In genomic region chr7:140320558-140320957, GRCm38 (mm10) we compare ENCODE assay signal across 35 mouse cellular contexts. TPM values are rescaled to one million over a fixed set of nuclear protein-coding genes. Genes with fewer than 3 reads are reported as not detected.
A peak's percentile ranks its signal among the peaks of the same experiment; 100 is the strongest.
DNase-seq lines count a peak whose midpoint lies in the region; TF ChIP-seq lines count a peak whose summit lies in the region.
"Had no signal": no experiment of that assay in that cellular context is flagged by ENCODE, and none has a peak within 500 bp of the region (broad histone marks: within the 10 kb centered on the region; RNA-seq: fewer than 3 reads in every experiment).

TSS of gene Olfr525 (plus strand) at chr7:140320858.

- no peaks in the 10 kb centered on the region for H3K36me3 ChIP-seq in thymus, adult 2 months (ENCODE audit: control insufficient read depth, insufficient read depth, low read length)
- H3K36me3 ChIP-seq: embryonic facial prominence, embryonic 10.5 days; embryonic facial prominence, embryonic 13.5 days had no signal

- peak; percentile 29 for DNase-seq in heart, adult 11 months
- DNase-seq in heart, postnatal 25 days (ENCODE audit: low spot score): no peak
- DNase-seq in thymus, adult 2 months: no peak
- no peak for DNase-seq in thymus, postnatal 36 days
- DNase-seq in thymus, postnatal 4 days: peak; percentile 19
- DNase-seq in thymus, postnatal 14 days: no peak
- DNase-seq in cerebellum, postnatal 25 days: no peak
- no peak for DNase-seq in gastrocnemius, adult 18-20 months (ENCODE audit: low spot score)
- DNase-seq: adrenal gland, adult 2 months; adrenal gland, postnatal 14 days; cerebellum, adult 11 months; cerebellum, adult 2 months; cerebellum, adult 9-11 months; cerebellum, postnatal 36 days; embryo, embryonic 11 days; gastrocnemius, postnatal 25 days; heart, adult 2 months; heart, postnatal 4 days had no signal

- no peak for TF ChIP-seq POLR2A in thymus, adult 2 months (IDR thresholded peaks at IDR 0.05; ENCODE audit: control insufficient read depth, extremely low read depth, insufficient read depth, low read length, poor library complexity)

- WGBS in thymus, adult 2 months: 74% methylated on average over 1 of the region's 1 CpGs

- TF ChIP-seq CTCF in thymus, adult 2 months (IDR thresholded peaks at IDR 0.05; ENCODE audit: borderline replicate concordance, control insufficient read depth, extremely low read depth, insufficient read depth, low read length, poor library complexity): no peak

- intact Hi-C loops in heart, postnatal 25 days (cut with DNase I): no loop called here

- H3K27me3 ChIP-seq in thymus, adult 2 months (ENCODE audit: control insufficient read depth, insufficient read depth, low read length): no peaks in the 10 kb centered on the region
- H3K27me3 ChIP-seq: embryonic facial prominence, embryonic 13.5 days; forebrain, embryonic 13.5 days had no signal

- H3K27ac ChIP-seq in thymus, adult 2 months (ENCODE audit: control insufficient read depth, insufficient read depth, low read length): peak within 1 kb of the TSS; percentile 11; the same call in 1 of the 2 replicates
- H3K27ac ChIP-seq: embryonic facial prominence, embryonic 10.5 days; embryonic facial prominence, embryonic 13.5 days; forebrain, embryonic 13.5 days; heart, adult 2 months; hindbrain, embryonic 14.5 days; hindbrain, postnatal 0 days had no signal

- H3K4me1 ChIP-seq in thymus, adult 2 months (replicated peaks; ENCODE audit: control insufficient read depth, insufficient read depth, low read length): peaks cover 22% of the 10 kb centered on the region
- H3K4me1 ChIP-seq: embryonic facial prominence, embryonic 10.5 days; embryonic facial prominence, embryonic 13.5 days; forebrain, embryonic 13.5 days had no signal

- H3K4me3 ChIP-seq in thymus, adult 2 months (ENCODE audit: control insufficient read depth, insufficient read depth, low read length): no peak within 1 kb of the TSS
- H3K4me3 ChIP-seq: embryonic facial prominence, embryonic 10.5 days; embryonic facial prominence, embryonic 13.5 days; erythroblast, embryonic 14.5 days; forebrain, embryonic 13.5 days; heart, adult 2 months had no signal

RNA-seq across cellular contexts. Expression of gene Olfr525, which starts in this region (rescaled TPM):
- not detected for total RNA-seq in heart, postnatal 25 days (2021)
- polyA plus RNA-seq in thymus, adult 2 months (2012; rRNA removed): 0.03 and 0.16 TPM in 2 replicates
- total RNA-seq in gastrocnemius, adult 18-20 months (2021): not detected
- total RNA-seq: adrenal gland, adult 2 months; adrenal gland, postnatal 14 days; adrenal gland, postnatal 4 days; gastrocnemius, adult 8-10 months; gastrocnemius, postnatal 25 days; heart, adult 2 months; heart, postnatal 4 days; hindbrain, postnatal 0 days; MEL had no signal
- polyA plus RNA-seq: adrenal gland, adult 2 months; cerebellum, adult 2 months; cortical plate, adult 2 months; embryonic facial prominence, embryonic 10.5 days; embryonic facial prominence, embryonic 13.5 days; erythroblast, embryonic 14.5 days; forebrain, embryonic 13.5 days; forebrain, embryonic 16.5 days; gonadal fat pad, adult 2 months; heart, adult 2 months; heart, embryonic 11.5 days; heart, embryonic 14.5 days; heart, postnatal 0 days; hindbrain, embryonic 11.5 days; hindbrain, embryonic 14.5 days; hindbrain, postnatal 0 days; intestine, embryonic 14.5 days had no signal

Comparison
In these comparisons a context has a peak if more than half of its experiments do, and no peak if none do; other contexts are left out.
1. DNase-seq: peak in heart, adult 11 months (single experiment) and thymus, postnatal 4 days (single experiment); none in heart, postnatal 25 days (single experiment), thymus, adult 2 months (single experiment), thymus, postnatal 36 days (0 of 2), thymus, postnatal 14 days (single experiment), cerebellum, postnatal 25 days (0 of 2) and gastrocnemius, adult 18-20 months (single experiment).